Mouse (Mus musculus) brown adipose tissue, adult 24 weeks (tissue): Measurements from ENCODE around the gene Zfyve19. TPM values are rescaled to one million over a fixed set of nuclear protein-coding genes. Genes with fewer than 3 reads are reported as not detected.

ENCODE experiments used
- H3K27ac ChIP-seq: fragments of 200-500 bp; replicated peaks from 2 replicates; pipeline ENCODE4 v1.5.1; 2012; ENCODE audit warnings: low read depth, mild to moderate bottlenecking, low read length
- H3K4me1 ChIP-seq: fragments of 200-500 bp; 2 replicates; pipeline ENCODE4 v1.6.1; 2012; ENCODE audit warnings: low read length, mixed read lengths; ENCODE audit not compliant: control insufficient read depth, insufficient read depth, insufficient read length
- H3K4me3 ChIP-seq: fragments of 200-500 bp; 2 replicates; pipeline ENCODE4 v1.5.1; 2012; ENCODE audit warnings: low read depth, mild to moderate bottlenecking, low read length, moderate library complexity; ENCODE audit not compliant: insufficient read depth
- polyA plus RNA-seq: library from polyadenylated mRNA; stranded (reverse); fragments of >200 nt; gene quantifications from 2 replicates; pipeline ENCODE4 v1.2.4, GENCODE M21; 2012; ENCODE audit not compliant: missing spikeins, insufficient read depth, insufficient read length

Gene Zfyve19
- polyA plus RNA-seq, 1 experiment = 21.0 TPM

DNA sequence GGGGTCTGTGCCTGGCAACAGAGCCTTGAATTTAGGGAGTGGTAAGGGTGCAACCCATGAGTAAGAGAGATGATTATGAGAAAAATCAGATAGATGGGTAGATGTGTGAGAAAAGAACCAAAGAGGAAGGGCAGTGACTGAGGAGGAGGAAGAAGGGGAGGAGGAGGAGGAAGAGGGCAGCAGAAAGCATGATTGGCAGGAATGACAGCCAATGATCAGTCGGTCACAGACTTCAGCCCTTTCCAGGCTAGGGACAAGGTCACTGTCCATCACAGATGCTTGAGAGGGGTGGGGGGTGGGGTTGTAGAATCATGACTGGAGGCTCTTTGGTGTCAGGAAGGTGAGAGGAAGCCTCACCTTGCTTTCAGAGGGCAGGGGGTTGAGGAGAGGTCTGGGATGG, 52.1 kb downstream of the Zfyve19 start:
- Histone ChIP-seq H3K27ac (no peak overlapping the region), H3K4me1 (no peaks in the 10 kb centered on the region), H3K4me3 (no peak overlapping the region)

DNA sequence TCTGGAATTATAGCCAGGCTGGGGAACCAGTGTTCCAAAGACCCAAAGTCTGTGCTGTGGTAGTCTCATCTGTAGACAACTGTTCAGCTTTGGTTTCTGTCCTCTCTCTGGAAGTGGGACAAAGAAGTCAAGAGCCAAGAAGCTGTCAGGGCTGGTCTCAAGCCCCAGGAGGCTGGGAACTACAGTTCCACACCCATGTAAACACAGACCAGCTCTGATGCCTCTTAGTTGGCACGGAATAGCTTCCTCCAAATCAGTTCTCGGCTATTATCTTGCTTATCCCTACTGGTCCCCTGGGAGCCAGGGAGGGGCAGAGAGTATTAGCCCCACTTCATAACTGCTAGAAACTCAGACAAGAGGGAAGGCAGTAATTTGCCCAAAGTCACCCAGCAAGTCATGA, 52.9 kb downstream of the Zfyve19 start:
- no peak overlapping the region for H3K4me3 ChIP-seq
- H3K27ac ChIP-seq = no peak overlapping the region
- no peaks in the 10 kb centered on the region for H3K4me1 ChIP-seq

GRCm38 (mm10) chr2:119262978-119263377, 54.6 kb downstream of the Zfyve19 start:
- Histone ChIP-seq H3K27ac (no peak overlapping the region), H3K4me1 (no peaks in the 10 kb centered on the region), H3K4me3 (no peak overlapping the region)

DNA sequence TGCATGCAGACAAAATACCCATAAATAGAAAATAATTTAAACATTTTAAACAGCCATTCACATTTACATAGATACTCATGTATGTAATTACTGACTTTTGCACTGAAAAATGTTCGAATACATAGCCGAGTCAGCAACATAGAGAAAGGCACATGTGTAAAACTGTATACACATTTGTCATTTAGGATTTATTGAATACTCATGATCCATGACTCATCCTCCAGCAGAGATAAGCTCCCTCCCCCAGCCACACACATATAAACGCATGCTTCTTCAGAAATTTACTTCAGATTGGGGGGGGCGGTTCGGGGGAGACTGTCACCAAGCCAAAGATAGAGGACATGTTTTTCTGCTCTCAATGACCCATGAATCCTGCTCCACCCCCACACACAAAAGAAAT, 55.4 kb downstream of the Zfyve19 start:
- H3K4me3 ChIP-seq = no peak overlapping the region
- H3K4me1 ChIP-seq = no peaks in the 10 kb centered on the region
- no peak overlapping the region for H3K27ac ChIP-seq

Other genes with a start within 250 kb of the Zfyve19 start
- gene Ccdc32, start 179.2 kb upstream of the Zfyve19 start, polyA plus RNA-seq = 13.3 and 19.1 TPM in 2 replicates
- 1.4 and 2.3 TPM in 2 replicates for gene Rpusd2, start 173.8 kb upstream of the Zfyve19 start, polyA plus RNA-seq
- not detected in 2 replicates for gene Knl1, start 161.5 kb upstream of the Zfyve19 start, polyA plus RNA-seq
- gene Rad51, start 95.8 kb upstream of the Zfyve19 start, polyA plus RNA-seq = 0.83 TPM in 1 of 2 replicates, not detected in the other
- gene Rmdn3, start 51.6 kb upstream of the Zfyve19 start, polyA plus RNA-seq = 124 and 184 TPM in 2 replicates
- gene Gchfr, start 40.8 kb upstream of the Zfyve19 start, polyA plus RNA-seq = 1.7 and 2.4 TPM in 2 replicates
- gene Gm14137, start 34.1 kb upstream of the Zfyve19 start, polyA plus RNA-seq = not detected in 2 replicates
- gene Dnajc17, start 178 bp downstream of the Zfyve19 start, polyA plus RNA-seq = 7.8 and 8.8 TPM in 2 replicates
- not detected in 2 replicates for gene Ppp1r14d, start 21.3 kb downstream of the Zfyve19 start, polyA plus RNA-seq
- gene Spint1, start 28.7 kb downstream of the Zfyve19 start, polyA plus RNA-seq = not detected in 2 replicates
- gene Rhov, start 62.7 kb downstream of the Zfyve19 start, polyA plus RNA-seq = not detected in 2 replicates
- 3.6 and 4.8 TPM in 2 replicates for gene Vps18, start 80.1 kb downstream of the Zfyve19 start, polyA plus RNA-seq
- 3.2 and 5.8 TPM in 2 replicates for gene Dll4, start 117.2 kb downstream of the Zfyve19 start, polyA plus RNA-seq
- 2.1 and 2.3 TPM in 2 replicates for gene Chac1, start 142.6 kb downstream of the Zfyve19 start, polyA plus RNA-seq